Mouse (Mus musculus): ENCODE measurements at regions not wholly inside any gene's neighbourhood (a gene's known extent, or its start where the extent isn't known, plus 50 kb on each side); places are given as distances from the start of the nearest gene placed in this dataset.

DNA sequence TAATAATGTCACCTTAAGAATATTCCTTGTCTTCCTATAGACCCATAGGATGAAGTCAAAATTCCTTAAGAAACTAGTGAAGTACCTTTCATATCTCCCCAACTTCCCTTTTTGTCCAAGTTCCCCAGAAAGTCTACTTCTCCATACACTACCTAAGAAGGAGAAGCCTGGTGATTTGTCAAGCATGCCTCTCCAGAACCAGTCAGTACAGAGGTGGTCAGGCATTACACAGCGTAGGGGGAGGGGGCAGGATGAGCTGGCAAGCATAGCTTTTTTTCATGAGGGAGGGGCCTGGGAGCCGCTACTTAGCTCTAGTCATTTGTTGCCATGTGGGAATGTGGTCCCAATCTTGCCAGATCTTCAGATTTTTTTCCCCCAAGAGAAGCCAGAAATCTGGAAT lies 54.0 kb upstream of the Satb2 start:
- DNase-seq (ENCODE audit: low spot score), result no peak

GRCm38 (mm10) chr1:57033244-57033643 lies 54.8 kb upstream of the Satb2 start:
- DNase-seq (ENCODE audit: low spot score), result no peak

GRCm38 (mm10) chr1:57034411-57034810 lies 56.0 kb upstream of the Satb2 start:
- DNase-seq (ENCODE audit: low spot score), result no peak

- no peak for DNase-seq (ENCODE audit: low spot score)
These were observed 57.9 kb upstream of the Satb2 start for GRCm38 (mm10) chr1:57036382-57036781.

DNA sequence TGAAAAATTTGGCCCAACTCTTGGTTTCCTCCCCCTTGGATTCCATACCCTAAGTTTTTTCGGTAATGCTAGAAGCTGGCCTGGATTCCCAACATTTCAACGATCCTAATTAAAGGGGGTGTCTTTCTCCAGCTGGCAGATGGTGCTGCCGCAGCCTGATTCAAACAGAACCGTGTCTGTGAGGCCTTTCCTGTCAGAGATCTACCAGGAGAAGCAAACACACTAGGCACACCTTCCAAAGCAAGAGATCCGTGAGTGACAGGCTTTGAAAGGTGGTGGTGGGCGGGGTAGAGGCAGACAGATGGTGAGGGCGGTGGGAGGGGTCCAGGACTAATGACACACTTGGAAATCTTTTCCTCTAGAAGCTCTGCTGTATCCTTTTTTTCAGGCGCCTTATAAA lies 61.8 kb upstream of the Satb2 start:
- DNase-seq (ENCODE audit: low spot score), result no peak

DNA sequence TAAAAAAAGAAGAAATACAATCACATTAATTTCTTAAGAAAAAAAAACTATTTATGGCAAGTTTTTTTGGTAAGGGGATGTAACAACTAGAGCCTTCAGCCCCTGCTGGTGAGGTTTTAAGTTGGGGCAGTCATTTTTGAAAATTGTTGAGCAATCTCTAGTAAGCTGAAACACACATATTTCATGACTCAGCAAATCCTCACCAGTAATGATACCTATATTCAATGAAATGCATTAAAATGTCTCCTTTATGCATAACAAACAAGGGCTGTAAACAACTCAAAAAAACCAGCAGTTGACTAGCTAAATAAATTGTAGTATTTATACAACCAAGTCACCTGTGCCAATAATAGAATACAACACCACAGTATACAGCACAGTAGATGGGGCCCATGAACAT lies 63.1 kb upstream of the Satb2 start:
- DNase-seq (ENCODE audit: low spot score), result no peak

- DNase-seq (ENCODE audit: low spot score), result no peak
These were observed 75.4 kb upstream of the Satb2 start for GRCm38 (mm10) chr1:57053836-57054235.

DNA sequence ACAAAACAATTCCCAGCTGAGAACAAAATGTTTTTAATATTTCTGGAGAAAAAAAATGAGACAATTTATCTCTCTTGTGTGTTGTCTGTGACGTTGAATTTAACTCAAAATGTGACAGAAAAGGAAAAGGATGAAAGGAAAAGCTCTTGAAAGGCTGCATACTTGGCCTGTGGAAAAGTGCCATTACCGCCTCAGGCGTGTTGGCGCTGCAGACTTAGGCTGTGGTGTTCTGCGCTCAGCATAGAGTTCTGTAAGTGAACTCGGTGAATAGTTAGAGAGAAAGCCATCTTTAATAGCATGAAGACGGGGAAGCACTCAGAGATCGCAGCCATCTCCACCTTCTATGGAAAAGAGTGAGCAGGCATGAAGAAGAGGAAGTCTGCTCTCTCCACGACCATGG lies 77.5 kb upstream of the Satb2 start:
- DNase-seq (ENCODE audit: low spot score), result no peak

- no peak for DNase-seq (ENCODE audit: low spot score)
These were observed 80.8 kb upstream of the Satb2 start for GRCm38 (mm10) chr1:57059216-57059615.

- no peak for DNase-seq (ENCODE audit: low spot score)
These were observed 96.8 kb upstream of the Satb2 start for GRCm38 (mm10) chr1:57075221-57075620.

DNA sequence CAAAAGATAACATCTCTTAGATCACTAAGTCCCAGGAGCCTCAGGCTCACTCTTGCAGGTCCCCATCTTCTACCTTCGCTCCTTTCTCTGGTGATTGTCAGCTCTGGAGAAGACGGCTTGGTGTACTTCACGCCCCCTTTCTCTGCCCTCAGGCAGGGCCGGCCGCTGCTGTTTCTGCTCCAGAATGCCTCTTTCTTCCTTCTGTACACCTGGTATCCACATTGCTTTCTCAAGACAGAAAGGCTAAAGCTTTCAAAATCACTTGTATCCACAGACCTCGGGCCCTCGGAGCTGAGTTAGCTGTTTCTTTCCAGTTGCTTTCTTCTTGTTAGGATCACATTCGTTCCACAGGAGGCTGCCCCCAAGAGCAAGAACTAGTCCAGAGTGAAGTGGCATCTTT lies 98.2 kb upstream of the Satb2 start:
- no peak for DNase-seq (ENCODE audit: low spot score)

- no peak for DNase-seq (ENCODE audit: low spot score)
These were observed 101.9 kb upstream of the Satb2 start for GRCm38 (mm10) chr1:57080306-57080705.

GRCm38 (mm10) chr1:57083134-57083533 lies 104.7 kb upstream of the Satb2 start:
- no peak for DNase-seq (ENCODE audit: low spot score)

GRCm38 (mm10) chr1:57083540-57084083 lies 105.2 kb upstream of the Satb2 start:
- DNase-seq (ENCODE audit: low spot score), result no peak

- no peak for DNase-seq (ENCODE audit: low spot score)
These were observed 117.2 kb upstream of the Satb2 start for GRCm38 (mm10) chr1:57095361-57096247.

DNA sequence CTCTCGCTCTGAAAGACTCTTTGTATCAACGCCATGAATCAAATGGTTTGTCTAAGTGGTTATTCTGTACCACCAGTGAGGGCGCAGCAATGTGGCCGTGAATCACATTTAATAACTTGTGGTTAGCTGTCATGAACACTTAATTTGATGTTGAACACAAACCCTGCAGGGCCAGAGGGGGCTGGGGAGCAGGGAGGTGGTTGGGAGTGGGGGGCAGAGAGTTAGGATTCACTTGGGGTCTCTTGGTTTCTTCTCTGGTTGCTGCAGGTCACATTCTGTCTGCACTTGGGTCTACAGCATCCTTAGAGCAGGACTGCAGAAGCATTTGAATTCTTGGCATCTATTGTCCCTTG lies 117.8 kb upstream of the Satb2 start:
- no peak for DNase-seq (ENCODE audit: low spot score)

DNA sequence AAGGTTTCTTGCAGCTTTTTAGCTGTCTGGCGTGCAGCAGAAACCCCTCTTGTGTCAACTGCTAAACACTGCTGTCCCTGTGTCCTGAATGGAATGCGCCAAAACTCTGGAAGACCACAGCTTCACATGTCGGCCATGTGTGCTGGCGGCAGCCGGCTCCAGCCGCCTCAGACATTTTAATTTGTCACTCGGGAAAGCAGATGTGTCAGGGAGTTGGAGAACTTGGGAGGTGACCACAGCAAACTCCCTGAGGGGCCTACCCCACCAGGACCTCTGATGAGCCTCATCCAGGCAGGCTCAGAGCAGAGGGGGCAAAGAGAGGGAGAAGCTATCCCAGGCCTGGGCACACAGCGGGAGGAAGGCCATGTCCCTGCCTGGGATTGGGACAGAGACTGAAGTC lies 118.3 kb upstream of the Satb2 start:
- no peak for DNase-seq (ENCODE audit: low spot score)

DNA sequence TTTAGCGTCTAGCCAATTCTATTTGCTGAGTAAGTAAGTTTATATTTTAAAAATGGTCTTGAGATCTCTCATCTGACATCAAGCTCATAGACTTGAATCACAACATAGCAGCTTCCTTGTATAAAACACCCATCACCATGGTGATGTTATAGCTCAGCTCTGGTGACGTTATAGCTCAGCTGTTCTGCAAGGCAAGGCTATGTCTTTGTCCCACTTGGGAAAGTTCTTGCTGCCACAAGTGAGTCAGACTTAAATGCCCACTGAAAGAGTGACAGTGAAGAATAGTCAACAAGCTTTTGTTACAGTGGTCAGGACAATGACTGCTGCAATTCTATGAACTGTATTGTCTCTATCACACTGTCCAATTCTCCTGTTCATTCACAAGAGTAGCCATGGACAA lies 122.2 kb upstream of the Satb2 start:
- DNase-seq (ENCODE audit: low spot score), result no peak

- no peak for DNase-seq (ENCODE audit: low spot score)
These were observed 128.9 kb upstream of the Satb2 start for GRCm38 (mm10) chr1:57107308-57107707.

GRCm38 (mm10) chr1:57120678-57121077 lies 142.2 kb upstream of the Satb2 start:
- no peak for DNase-seq (ENCODE audit: low spot score)

- no peak for DNase-seq (ENCODE audit: low spot score)
These were observed 165.7 kb upstream of the Satb2 start for GRCm38 (mm10) chr1:57144181-57144580.

DNA sequence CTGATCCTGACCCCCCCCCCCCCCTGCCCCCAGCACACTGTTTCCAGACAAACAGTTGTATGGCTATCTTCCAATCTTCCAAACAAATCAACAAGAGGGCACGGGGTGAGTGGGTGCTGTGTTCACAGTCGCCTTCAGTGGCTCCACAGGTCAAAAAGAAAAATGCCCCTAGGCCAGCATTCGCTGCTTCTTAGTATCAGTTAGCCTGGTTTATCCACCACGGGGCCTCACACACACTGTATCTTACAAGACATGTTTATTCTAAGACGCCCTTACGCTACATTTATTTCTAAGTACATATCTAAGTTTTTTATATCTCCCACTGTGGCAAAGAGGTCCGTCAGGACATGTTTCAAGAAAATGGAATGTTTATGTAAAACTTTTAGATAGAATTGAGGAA lies 177.4 kb upstream of the Satb2 start:
- no peak for DNase-seq (ENCODE audit: low spot score)

GRCm38 (mm10) chr1:57164443-57164842 lies 186.0 kb upstream of the Satb2 start:
- no peak for DNase-seq (ENCODE audit: low spot score)

- no peak for DNase-seq (ENCODE audit: low spot score)
These were observed 195.9 kb upstream of the Satb2 start for GRCm38 (mm10) chr1:57174289-57174890.
